Mouse (Mus musculus) layer of hippocampus, adult 2 months (tissue): ENCODE measurements around the gene Sbf2. TPM values are rescaled to one million over a fixed set of nuclear protein-coding genes. Genes with fewer than 3 reads are reported as not detected.

Experiments used
- DNase-seq, 2 experiments: peaks; one replicate each; pipeline ENCODE4 v3.0.0; 2022; ENCODE audit warnings: low spot score in 2 of 2
- H3K27ac ChIP-seq: fragments of 200-600 bp; 2 replicates; pipeline ENCODE4 v1.8.1; 2022
- H3K4me3 ChIP-seq: fragments of 200-600 bp; 2 replicates; pipeline ENCODE4 v1.8.1; 2022; ENCODE audit warnings: mild to moderate bottlenecking
- CTCF ChIP-seq: fragments of 200-600 bp; conservative IDR thresholded peaks from 2 replicates; pipeline ENCODE4 v1.8.1; 2022; ENCODE audit warnings: antibody characterized with exemption, mild to moderate bottlenecking, moderate library complexity
- long read RNA-seq, 2 experiments: library from polyadenylated mRNA; stranded (forward); transcript quantifications; one replicate each; pipeline ENCODE4 v2.0.0; 2021; ENCODE audit warnings: borderline mapping rate in 2 of 2
- total RNA-seq, 2 experiments: library from RNA; stranded (reverse); gene quantifications; 2 replicates each; pipeline ENCODE4 v1.2.3; 2021

Sbf2 gene
- total RNA-seq = 10 to 100 TPM; 69.8 to 78.0 TPM
- long read RNA-seq, experiment 1, full-length matches to known transcripts = 7 of 25 reads
- long read RNA-seq, experiment 1, partial matches to known transcripts = 10 of 25 reads
- long read RNA-seq, experiment 1, other reads (novel, unspliced or antisense) = 8 of 25 reads
- long read RNA-seq, experiment 2, full-length matches to known transcripts = 6 of 24 reads
- long read RNA-seq, experiment 2, partial matches to known transcripts = 9 of 24 reads
- long read RNA-seq, experiment 2, other reads (novel, unspliced or antisense) = 9 of 24 reads

DNA sequence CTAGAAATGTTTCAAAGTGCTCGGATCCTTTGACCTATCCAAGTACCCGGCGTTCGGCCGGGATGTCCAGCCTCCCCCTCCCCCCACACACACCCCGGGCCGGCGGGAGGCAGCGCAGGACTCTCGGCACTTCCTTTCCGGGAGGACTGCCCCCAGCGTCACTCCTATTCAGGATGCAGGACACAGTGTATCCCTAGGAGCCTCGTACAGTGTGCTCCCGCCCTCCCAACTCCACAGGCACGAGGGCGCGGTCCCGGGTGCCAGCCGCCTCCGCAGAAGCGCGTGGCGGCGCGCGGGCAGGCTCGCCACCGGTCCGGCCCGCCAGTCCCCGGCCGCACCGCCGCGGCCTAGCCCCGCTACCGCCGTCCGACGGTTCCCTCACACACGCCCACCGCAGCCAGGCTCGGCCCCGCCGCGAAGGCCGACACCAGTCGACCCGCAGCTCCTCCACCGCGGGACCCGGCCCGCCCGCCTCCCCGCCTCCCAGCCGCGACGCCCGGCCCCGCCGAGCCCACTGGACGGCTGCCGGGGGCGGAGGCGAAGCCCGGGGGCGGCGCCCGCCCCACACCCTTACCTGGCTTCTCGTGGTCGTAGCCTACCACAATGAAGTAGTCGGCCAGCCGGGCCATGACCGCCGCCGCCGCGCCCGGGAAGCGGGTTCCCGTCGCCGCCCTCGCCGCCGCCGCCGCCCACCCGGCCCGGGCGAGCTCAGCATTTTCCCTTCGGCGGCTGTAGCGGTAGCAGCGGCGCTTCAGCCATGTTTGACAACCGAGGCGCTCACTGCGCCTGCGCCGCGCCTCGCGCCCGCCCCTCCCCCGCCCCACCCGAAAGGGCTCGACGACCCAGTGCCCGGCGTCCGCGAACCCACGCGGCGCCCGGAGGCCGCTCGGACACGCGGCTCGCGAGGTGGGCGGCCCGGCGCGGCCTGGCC is at the start of gene Sbf2:
Sbf2 (minus strand) TSS at position 790 of the 931 bp plus-strand sequence.
- Histone ChIP-seq H3K27ac (peak within 1 kb of the TSS; percentile 97), H3K4me3 (peak within 1 kb of the TSS; percentile 63)
- peak; percentile 48 to 56 for DNase-seq
- peak; percentile 26 for TF ChIP-seq CTCF

DNA sequence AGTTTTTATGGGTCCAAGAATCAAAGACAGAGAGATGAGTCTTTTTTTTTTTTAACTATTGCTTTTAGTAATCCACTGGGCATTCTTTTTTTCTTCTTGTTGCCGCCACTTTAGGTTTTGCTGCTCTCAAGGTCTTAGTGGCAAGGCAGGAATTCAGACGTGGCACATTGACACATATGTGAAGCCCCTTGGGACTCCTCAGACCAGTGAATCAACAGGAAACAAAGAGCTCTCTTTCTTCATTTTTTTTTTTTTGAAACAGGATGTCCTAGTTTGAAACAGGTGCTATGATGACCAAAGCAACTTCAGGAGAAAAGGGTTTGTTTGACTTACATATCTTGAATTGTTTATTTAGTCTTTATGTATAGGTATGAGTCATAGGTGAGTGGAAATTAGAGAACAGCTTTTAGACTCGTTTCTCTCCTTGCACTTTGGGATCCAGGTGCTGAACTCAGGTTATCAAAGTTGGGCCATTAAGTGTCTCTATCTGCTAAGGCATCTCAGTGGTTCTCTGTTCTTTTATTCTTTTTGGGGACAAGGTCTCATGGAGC is 43.7 kb upstream of the Sbf2 start:
- DNase-seq = no peak
- Histone ChIP-seq H3K4me3 (no peak overlapping the region), H3K27ac (no peak overlapping the region)
- TF ChIP-seq CTCF = no peak

DNA sequence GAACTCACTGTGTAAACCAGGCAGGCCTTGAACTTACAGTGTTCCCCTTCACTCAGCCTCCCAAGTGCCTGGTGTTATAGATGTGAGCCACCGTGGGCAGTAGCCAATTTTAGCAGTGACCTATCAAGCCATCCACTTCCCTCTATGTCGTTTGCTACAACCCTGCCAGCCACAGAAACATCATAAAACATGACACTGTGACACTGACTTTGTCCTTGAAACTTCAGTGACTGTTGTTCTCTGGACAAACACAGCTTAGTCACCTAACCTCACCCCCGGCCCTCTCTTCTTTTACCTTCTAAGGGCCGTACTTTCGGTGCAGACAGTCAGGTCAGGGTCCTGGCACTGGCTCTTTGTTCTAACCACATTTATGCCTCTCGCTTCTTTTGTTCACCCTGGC is 41.2 kb upstream of the Sbf2 start:
- no peak overlapping the region for H3K27ac ChIP-seq
- DNase-seq = no peak
- no peak for TF ChIP-seq CTCF
- no peak overlapping the region for H3K4me3 ChIP-seq

- Histone ChIP-seq H3K4me3 (no peak overlapping the region), H3K27ac (no peak overlapping the region)
- no peak for TF ChIP-seq CTCF
- no peak for DNase-seq
Observed at GRCm38 (mm10) chr7:110655230-110655629, 40.5 kb upstream of the Sbf2 start.

GRCm38 (mm10) chr7:110651091-110651490 is 36.4 kb upstream of the Sbf2 start:
- TF ChIP-seq CTCF = no peak
- Histone ChIP-seq H3K4me3 (no peak overlapping the region), H3K27ac (no peak overlapping the region)
- no peak for DNase-seq

DNA sequence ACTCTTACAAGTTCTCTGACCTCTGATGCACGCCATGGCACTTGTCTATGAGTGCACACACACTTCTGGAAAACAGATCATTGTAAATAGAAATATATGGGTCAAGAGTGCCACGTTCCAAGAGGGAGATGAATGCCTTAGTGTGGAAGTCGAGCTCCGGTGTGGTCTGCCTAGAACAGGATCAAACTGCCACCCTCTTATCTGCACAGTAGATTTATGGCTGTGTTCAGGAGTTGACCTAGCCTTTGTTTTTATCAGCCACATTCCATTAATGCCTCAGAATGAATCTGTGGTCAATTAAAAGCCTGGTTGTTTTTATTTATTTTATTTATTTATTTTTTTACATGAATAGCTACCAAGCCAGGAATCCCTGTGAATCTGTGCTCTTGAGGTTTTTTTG is 35.8 kb upstream of the Sbf2 start:
- H3K4me3 ChIP-seq = no peak overlapping the region
- H3K27ac ChIP-seq = no peak overlapping the region
- TF ChIP-seq CTCF = no peak
- DNase-seq = no peak

GRCm38 (mm10) chr7:110649133-110649987 is 34.6 kb upstream of the Sbf2 start:
- no peak overlapping the region for H3K4me3 ChIP-seq
- no peak for DNase-seq
- no peak overlapping the region for H3K27ac ChIP-seq
- peak; percentile 43 for TF ChIP-seq CTCF

- H3K4me3 ChIP-seq = no peak overlapping the region
- DNase-seq = no peak
- TF ChIP-seq CTCF = no peak
- H3K27ac ChIP-seq = no peak overlapping the region
Observed at GRCm38 (mm10) chr7:110648455-110649085, 33.8 kb upstream of the Sbf2 start.

GRCm38 (mm10) chr7:110647559-110648454 is 33.1 kb upstream of the Sbf2 start:
- H3K4me3 ChIP-seq = no peak overlapping the region
- TF ChIP-seq CTCF = no peak
- no peak for DNase-seq
- H3K27ac ChIP-seq = no peak overlapping the region

DNA sequence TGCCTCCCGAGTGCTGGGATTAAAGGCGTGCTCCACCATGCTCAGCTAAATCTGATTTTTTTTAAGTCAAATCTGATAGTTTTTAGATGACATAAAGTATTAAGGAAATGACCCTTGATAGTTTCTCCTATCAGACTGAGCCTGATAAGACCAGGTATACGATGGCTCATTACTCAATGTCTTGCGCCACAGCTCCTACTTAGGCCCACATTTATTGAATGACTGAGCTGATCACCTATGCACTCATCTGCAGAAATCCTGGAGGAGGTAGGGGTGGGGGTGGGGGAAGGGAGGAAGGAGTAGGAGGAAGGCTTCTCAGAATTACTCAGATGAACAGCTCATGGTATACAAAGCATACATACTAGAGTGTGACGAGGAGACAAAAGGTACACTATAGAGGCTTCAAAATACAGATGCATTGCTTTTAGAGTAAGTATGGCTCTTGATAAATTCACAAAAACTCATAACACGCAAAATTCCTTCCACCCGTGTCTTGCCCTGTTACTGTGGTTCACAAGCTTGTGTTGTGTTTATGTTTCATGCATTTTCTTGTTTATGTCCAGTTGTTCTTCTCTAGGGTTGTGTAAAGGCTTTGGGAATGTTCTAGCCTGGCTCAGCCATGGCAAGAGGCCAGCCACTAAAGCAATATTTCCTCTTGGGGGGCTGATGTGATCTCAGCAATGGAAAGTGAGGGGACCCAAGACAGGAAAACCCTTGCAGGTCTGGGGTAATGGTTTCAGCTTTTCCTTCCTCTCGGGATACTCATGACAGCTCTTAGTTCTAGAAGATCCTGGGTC is 32.1 kb upstream of the Sbf2 start:
- H3K4me3 ChIP-seq = no peak overlapping the region
- no peak for TF ChIP-seq CTCF
- H3K27ac ChIP-seq = no peak overlapping the region
- DNase-seq = no peak
